Mouse (Mus musculus) brain, embryonic 14.5 days (tissue): ENCODE data around the gene Mxi1.

Experiments used
- CTCF ChIP-seq: fragments of 200-500 bp; IDR thresholded peaks from 2 replicates; pipeline ENCODE4 v1.5.1; 2012; ENCODE audit warnings: inconsistent platforms, mild to moderate bottlenecking, moderate library complexity, borderline replicate concordance; ENCODE audit not compliant: insufficient read depth, insufficient read length; ENCODE audit errors: extremely low read depth
- POLR2A ChIP-seq: fragments of 200-500 bp; IDR thresholded peaks from 2 replicates; pipeline ENCODE4 v1.6.1; 2012; ENCODE audit warnings: mild to moderate bottlenecking, inconsistent platforms, borderline replicate concordance; ENCODE audit not compliant: poor library complexity, insufficient read depth, insufficient read length, severe bottlenecking; ENCODE audit errors: extremely low read depth

- no peak for TF ChIP-seq CTCF
- TF ChIP-seq POLR2A: no peak
Measured at GRCm38 (mm10) chr19:53408398-53408797, 98.1 kb downstream of the Mxi1 start.
